Mouse (Mus musculus) limb, embryonic 14.5 days (tissue): Measurements from ENCODE around the gene Jak3. TPM values are rescaled to one million over a fixed set of nuclear protein-coding genes. Genes with fewer than 3 reads are reported as not detected.

ENCODE experiments used
- ATAC-seq: fragments of 200-750 bp; cut with Nextera tagmentation; 2 replicates; pipeline ENCODE4 v1.8.0; 2017; ENCODE audit warnings: low read depth, moderate number of reproducible peaks, moderate TSS enrichment; ENCODE audit not compliant: low FRiP score
- DNase-seq: peaks from one replicate; pipeline ENCODE4 v3.0.0-alpha.2; 2015; ENCODE audit warnings: low spot score
- H3K27ac ChIP-seq: fragments of 300-500 bp; sonication (generic); replicated peaks from 2 replicates; pipeline ENCODE4 v1.5.1; 2014; ENCODE audit warnings: low read depth, mild to moderate bottlenecking, low read length, moderate library complexity, mixed read lengths
- H3K27me3 ChIP-seq: fragments of 300-500 bp; sonication (generic); 2 replicates; pipeline ENCODE4 v1.6.1; 2014; ENCODE audit warnings: low read length, mixed read lengths; ENCODE audit not compliant: control insufficient read depth, insufficient read depth
- H3K36me3 ChIP-seq: fragments of 300-500 bp; sonication (generic); 2 replicates; pipeline ENCODE4 v1.6.1; 2014; ENCODE audit warnings: mild to moderate bottlenecking, low read length, moderate library complexity, mixed read lengths; ENCODE audit not compliant: control insufficient read depth, insufficient read depth
- H3K4me1 ChIP-seq: fragments of 300-500 bp; sonication (generic); 2 replicates; pipeline ENCODE4 v1.6.1; 2014; ENCODE audit warnings: antibody characterized with exemption, low read length, mixed read lengths; ENCODE audit not compliant: control insufficient read depth, insufficient read depth
- H3K4me2 ChIP-seq: fragments of 300-500 bp; sonication (generic); replicated peaks from 2 replicates; pipeline ENCODE4 v1.6.1; 2014; ENCODE audit warnings: low read depth, mild to moderate bottlenecking, low read length, moderate library complexity; ENCODE audit not compliant: severe bottlenecking
- H3K4me3 ChIP-seq: fragments of 300-500 bp; sonication (generic); replicated peaks from 2 replicates; pipeline ENCODE4 v1.5.1; 2014; ENCODE audit warnings: low read length
- H3K9ac ChIP-seq: fragments of 300-500 bp; sonication (generic); 2 replicates; pipeline ENCODE4 v1.6.1; 2014; ENCODE audit warnings: mild to moderate bottlenecking, low read depth, low read length, moderate library complexity; ENCODE audit not compliant: severe bottlenecking
- H3K9me3 ChIP-seq: fragments of 300-500 bp; sonication (generic); 2 replicates; pipeline ENCODE4 v1.6.1; 2016; ENCODE audit warnings: low read length; ENCODE audit not compliant: control insufficient read depth
- POLR2A ChIP-seq: fragments of 200-500 bp; IDR thresholded peaks from 2 replicates; pipeline ENCODE4 v1.8.0; 2012; ENCODE audit warnings: inconsistent platforms, mild to moderate bottlenecking, moderate library complexity, borderline replicate concordance; ENCODE audit not compliant: insufficient read depth, insufficient read length; ENCODE audit errors: extremely low read depth
- WGBS: fragments of 180-500 bp; shearing (Covaris S2); extraction: QIAGEN DNeasy Blood & Tissue Kit; methylation state at CpG from one replicate; pipeline ENCODE4 v1.1.7; 2014; 5-methylcytosine and 5-hydroxymethylcytosine counted together
- polyA plus RNA-seq, 2 experiments: library from polyadenylated mRNA; depleted of rRNA in 1 of 2; stranded (reverse) in 1 of 2; unstranded in 1 of 2; fragments of >200 nt; fragmentation: Nextera tagmentation in 1 of 2; extraction: Ambion mirVana in 1 of 2; gene quantifications; 2 replicates each; pipeline versions ENCODE4 v1.2.1 to v1.2.3; 2012 to 2014

The Jak3 gene
- polyA plus RNA-seq, 2 experiments, result 5.2 to 8.0 TPM

GRCm38 (mm10) chr8:71716561-71717053 lies 40.5 kb downstream of the Jak3 start:
- Histone ChIP-seq H3K9ac (no peak overlapping the region), H3K36me3 (no peaks in the 10 kb centered on the region), H3K27ac (no peak overlapping the region), H3K4me3 (no peak overlapping the region), H3K4me2 (no peak overlapping the region), H3K27me3 (no peaks in the 10 kb centered on the region), H3K9me3 (no peaks in the 10 kb centered on the region), H3K4me1 (no peaks in the 10 kb centered on the region)
- no peak for TF ChIP-seq POLR2A
- DNase-seq (no peak), ATAC-seq (no peak)
- 80% methylated on average over 13 of the region's 13 CpGs for WGBS

GRCm38 (mm10) chr8:71717096-71717495 lies 41.0 kb downstream of the Jak3 start:
- Histone ChIP-seq H3K4me2 (no peak overlapping the region), H3K36me3 (no peaks in the 10 kb centered on the region), H3K4me3 (no peak overlapping the region), H3K4me1 (no peaks in the 10 kb centered on the region), H3K27me3 (no peaks in the 10 kb centered on the region), H3K27ac (no peak overlapping the region), H3K9ac (no peak overlapping the region), H3K9me3 (no peaks in the 10 kb centered on the region)
- DNase-seq (no peak), ATAC-seq (no peak)
- no peak for TF ChIP-seq POLR2A
- 89% methylated on average over 12 of the region's 12 CpGs for WGBS

- H3K4me1 ChIP-seq, result no peaks in the 10 kb centered on the region
- DNase-seq, result no peak
- no peak overlapping the region for H3K27ac ChIP-seq
- no peak overlapping the region for H3K4me3 ChIP-seq
- ATAC-seq, result no peak
- TF ChIP-seq POLR2A, result no peak
- WGBS, result 36% methylated on average over 3 of the region's 3 CpGs
- no peak overlapping the region for H3K4me2 ChIP-seq
- H3K9ac ChIP-seq, result no peak overlapping the region
- no peaks in the 10 kb centered on the region for H3K9me3 ChIP-seq
- H3K27me3 ChIP-seq, result no peaks in the 10 kb centered on the region
- no peaks in the 10 kb centered on the region for H3K36me3 ChIP-seq
Measured at GRCm38 (mm10) chr8:71718252-71718651, 42.2 kb downstream of the Jak3 start.

GRCm38 (mm10) chr8:71719218-71719617 lies 43.1 kb downstream of the Jak3 start:
- Histone ChIP-seq H3K27ac (no peak overlapping the region), H3K27me3 (no peaks in the 10 kb centered on the region), H3K9ac (no peak overlapping the region), H3K4me3 (no peak overlapping the region), H3K4me2 (no peak overlapping the region), H3K36me3 (no peaks in the 10 kb centered on the region), H3K9me3 (no peaks in the 10 kb centered on the region), H3K4me1 (no peaks in the 10 kb centered on the region)
- no peak for ATAC-seq
- 69% methylated on average over 4 of the region's 4 CpGs for WGBS
- no peak for TF ChIP-seq POLR2A
- DNase-seq, result no peak

- peak; percentile 44; the same call in 1 of the 2 replicates for ATAC-seq
- WGBS, result 28% methylated on average over 7 of the region's 7 CpGs
- Histone ChIP-seq H3K4me3 (no peak overlapping the region), H3K27ac (no peak overlapping the region), H3K9ac (no peak overlapping the region; the same call in 1 of the 2 replicates), H3K4me1 (peaks cover 2% of the 10 kb centered on the region; the same call in 1 of the 2 replicates), H3K27me3 (peaks cover 6% of the 10 kb centered on the region), H3K36me3 (no peaks in the 10 kb centered on the region), H3K9me3 (no peaks in the 10 kb centered on the region), H3K4me2 (no peak overlapping the region)
- no peak for TF ChIP-seq POLR2A
- peak; percentile 36 for DNase-seq
Measured at GRCm38 (mm10) chr8:71719928-71720457, 43.9 kb downstream of the Jak3 start.
